Mouse (Mus musculus) urinary bladder, postnatal 36 days (tissue): ENCODE data around the gene Pik3r5.

Experiments used
- DNase-seq, 2 experiments: peaks; one replicate each; pipeline ENCODE4 v3.0.0; 2022; ENCODE audit warnings: low spot score in 2 of 2, mixed read lengths in 1 of 2

Gene Pik3r5

GRCm38 (mm10) chr11:68484431-68484830, 52.5 kb downstream of the Pik3r5 start:
- no peak for DNase-seq

GRCm38 (mm10) chr11:68485206-68485942, 53.5 kb downstream of the Pik3r5 start:
- DNase-seq: no peak

- no peak for DNase-seq
Observed at GRCm38 (mm10) chr11:68486093-68486492, 54.2 kb downstream of the Pik3r5 start.

GRCm38 (mm10) chr11:68487720-68488119, 55.8 kb downstream of the Pik3r5 start:
- no peak for DNase-seq

GRCm38 (mm10) chr11:68488256-68488824, 56.4 kb downstream of the Pik3r5 start:
- DNase-seq: no peak

GRCm38 (mm10) chr11:68489236-68489635, 57.3 kb downstream of the Pik3r5 start:
- no peak for DNase-seq

- DNase-seq: no peak
Observed at GRCm38 (mm10) chr11:68492592-68492991, 60.7 kb downstream of the Pik3r5 start.

GRCm38 (mm10) chr11:68493760-68494159, 61.8 kb downstream of the Pik3r5 start:
- no peak for DNase-seq

- no peak for DNase-seq
Observed at GRCm38 (mm10) chr11:68497081-68497480, 65.2 kb downstream of the Pik3r5 start.

- no peak for DNase-seq
Observed at GRCm38 (mm10) chr11:68498517-68498916, 66.6 kb downstream of the Pik3r5 start.

- no peak for DNase-seq
Observed at GRCm38 (mm10) chr11:68498999-68499699, 67.2 kb downstream of the Pik3r5 start.

- no peak for DNase-seq
Observed at GRCm38 (mm10) chr11:68500949-68501350, 69.0 kb downstream of the Pik3r5 start.

- no peak for DNase-seq
Observed at GRCm38 (mm10) chr11:68502408-68502807, 70.5 kb downstream of the Pik3r5 start.

- no peak for DNase-seq
Observed at GRCm38 (mm10) chr11:68502902-68503629, 71.1 kb downstream of the Pik3r5 start, which contains the start of gene Pik3r6. TSS of gene Pik3r6 (plus strand) at chr11:68503019.

- no peak for DNase-seq
Observed at GRCm38 (mm10) chr11:68504913-68505312, 73.0 kb downstream of the Pik3r5 start.

- DNase-seq: no peak
Observed at GRCm38 (mm10) chr11:68507246-68507645, 75.3 kb downstream of the Pik3r5 start.

- DNase-seq: no peak
Observed at GRCm38 (mm10) chr11:68508619-68509018, 76.7 kb downstream of the Pik3r5 start.

GRCm38 (mm10) chr11:68509194-68509593, 77.3 kb downstream of the Pik3r5 start:
- no peak for DNase-seq

- no peak for DNase-seq
Observed at GRCm38 (mm10) chr11:68513969-68514368, 82.0 kb downstream of the Pik3r5 start.

GRCm38 (mm10) chr11:68519362-68519761, 87.4 kb downstream of the Pik3r5 start:
- no peak for DNase-seq

- no peak for DNase-seq
Observed at GRCm38 (mm10) chr11:68519815-68520214, 87.9 kb downstream of the Pik3r5 start.

GRCm38 (mm10) chr11:68520439-68520838, 88.5 kb downstream of the Pik3r5 start:
- no peak for DNase-seq
